Mouse (Mus musculus) small intestine, adult 2 months (tissue): ENCODE results near the gene Kcnk7. TPM values are rescaled to one million over a fixed set of nuclear protein-coding genes. Genes with fewer than 3 reads are reported as not detected.

Experiments used
- H3K27ac ChIP-seq: fragments of 200-500 bp; 2 replicates; pipeline ENCODE4 v1.5.1; 2012; ENCODE audit warnings: low read depth, low read length, control low read depth, inconsistent platforms; ENCODE audit not compliant: insufficient read depth
- H3K27me3 ChIP-seq: fragments of 200-500 bp; 2 replicates; pipeline ENCODE4 v1.6.1; 2012; ENCODE audit warnings: mild to moderate bottlenecking, moderate library complexity, low read length, inconsistent platforms; ENCODE audit not compliant: control insufficient read depth, insufficient read depth
- H3K36me3 ChIP-seq: fragments of 200-500 bp; 2 replicates; pipeline ENCODE4 v1.6.1; 2012; ENCODE audit warnings: mild to moderate bottlenecking, low read length, control low read depth, inconsistent platforms; ENCODE audit not compliant: control insufficient read depth, insufficient read depth
- H3K4me1 ChIP-seq: fragments of 200-500 bp; 2 replicates; pipeline ENCODE4 v1.6.1; 2012; ENCODE audit warnings: low read length, inconsistent platforms, mixed read lengths; ENCODE audit not compliant: control insufficient read depth, insufficient read depth, insufficient read length
- H3K4me3 ChIP-seq: fragments of 200-500 bp; 2 replicates; pipeline ENCODE4 v1.5.1; 2012; ENCODE audit warnings: low read depth, mild to moderate bottlenecking, control low read depth, inconsistent platforms, low read length, moderate library complexity
- CTCF ChIP-seq: fragments of 200-500 bp; IDR thresholded peaks from 2 replicates; pipeline ENCODE4 v1.5.1; 2012; ENCODE audit warnings: low read depth, mild to moderate bottlenecking, control low read depth, inconsistent platforms, low read length, moderate library complexity, mixed read lengths; ENCODE audit not compliant: insufficient replicate concordance, insufficient read length; ENCODE audit errors: extremely low read depth
- POLR2A ChIP-seq: fragments of 200-500 bp; IDR thresholded peaks from 2 replicates; pipeline ENCODE4 v1.6.1; 2012; ENCODE audit warnings: low read depth, mild to moderate bottlenecking, control low read depth, inconsistent platforms, low read length, moderate library complexity
- WGBS: fragments of 180-500 bp; shearing (Covaris S2); methylation state at CpG from one replicate; pipeline ENCODE4 v1.1.7; 2018; 5-methylcytosine and 5-hydroxymethylcytosine counted together
- polyA plus RNA-seq: library from polyadenylated mRNA; depleted of rRNA; stranded (reverse); fragments of >200 nt; gene quantifications from 2 replicates; pipeline ENCODE4 v1.2.3, GENCODE M21; 2012; rRNA removed

The Kcnk7 gene
- polyA plus RNA-seq, 1 experiment: not detected

DNA sequence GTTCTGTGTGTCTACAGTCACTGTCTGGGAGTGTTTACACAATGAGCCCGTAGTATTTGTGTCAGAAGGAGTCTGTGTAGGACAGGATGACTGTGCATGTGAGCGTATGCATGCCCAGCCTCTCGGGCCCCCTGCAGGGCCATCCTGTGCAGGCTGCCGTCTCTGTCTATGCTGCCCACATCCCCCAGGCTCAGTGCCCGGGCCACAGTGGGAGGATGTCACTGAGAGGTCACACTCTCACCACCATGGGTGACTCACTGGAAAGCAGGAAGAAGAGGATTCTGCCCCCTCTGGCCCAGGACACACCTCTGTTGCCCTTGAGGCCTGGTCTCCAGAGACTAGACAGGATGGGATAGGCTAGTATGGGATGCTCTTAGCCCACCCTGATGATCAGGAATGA, 39.4 kb downstream of the Kcnk7 start:
- Histone ChIP-seq H3K27me3 (peaks cover 36% of the 10 kb centered on the region), H3K27ac (no peak overlapping the region), H3K4me3 (no peak overlapping the region), H3K36me3 (no peaks in the 10 kb centered on the region), H3K4me1 (peaks cover 13% of the 10 kb centered on the region)
- 64% methylated on average over 5 of the region's 5 CpGs for WGBS
- TF ChIP-seq CTCF (no peak), POLR2A (no peak)

DNA sequence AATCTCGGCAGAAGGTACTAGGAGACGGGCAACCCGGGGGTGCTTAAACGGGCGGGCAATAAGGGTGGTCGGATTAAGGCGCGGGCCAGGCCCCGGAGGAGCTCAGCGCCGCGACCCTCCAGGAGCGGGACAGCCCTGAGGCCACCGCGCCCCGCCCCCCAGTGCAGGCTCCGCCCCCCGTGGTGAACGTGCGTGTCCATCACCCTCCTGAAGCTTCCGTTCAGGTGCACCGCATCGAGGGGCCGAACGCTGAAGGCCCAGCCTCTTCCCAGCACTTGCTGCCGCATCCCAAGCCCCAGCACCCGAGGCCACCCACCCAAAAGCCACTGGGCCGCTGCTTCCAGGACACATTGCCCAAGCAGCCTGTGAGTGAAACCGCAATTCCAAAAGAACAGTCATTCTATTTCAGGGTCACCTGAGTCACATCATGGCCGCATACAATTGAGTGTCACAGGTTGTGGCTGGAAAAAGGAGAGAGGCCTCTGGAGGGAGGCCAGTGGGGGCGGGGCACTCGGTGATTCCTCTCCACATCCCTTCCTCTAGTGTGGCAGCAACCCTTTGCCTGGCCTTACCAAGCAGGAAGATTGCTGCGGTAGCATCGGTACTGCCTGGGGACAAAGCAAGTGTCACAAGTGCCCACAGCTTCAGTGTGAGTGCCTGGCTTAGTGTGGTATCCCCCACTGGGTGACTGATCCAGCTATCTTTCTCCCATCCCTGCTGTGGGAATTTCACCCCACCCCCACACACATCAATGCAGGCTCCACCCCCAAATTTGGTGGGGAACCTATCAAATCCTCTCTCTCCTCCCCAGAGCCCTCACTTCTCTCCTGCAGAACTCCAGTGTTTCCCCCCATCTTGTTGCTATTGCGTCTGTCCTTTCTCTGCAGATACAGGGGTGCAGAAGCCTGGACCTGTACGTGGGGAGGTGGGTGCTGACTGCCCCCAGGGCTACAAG, 41.9 kb downstream of the Kcnk7 start:
- WGBS: 20% methylated on average over 36 of the region's 36 CpGs
- no peak overlapping the region for H3K4me3 ChIP-seq
- peaks cover 23% of the 10 kb centered on the region for H3K27me3 ChIP-seq
- H3K36me3 ChIP-seq: no peaks in the 10 kb centered on the region
- TF ChIP-seq POLR2A (no peak), CTCF (no peak)
- peaks cover 13% of the 10 kb centered on the region for H3K4me1 ChIP-seq
- no peak overlapping the region for H3K27ac ChIP-seq

DNA sequence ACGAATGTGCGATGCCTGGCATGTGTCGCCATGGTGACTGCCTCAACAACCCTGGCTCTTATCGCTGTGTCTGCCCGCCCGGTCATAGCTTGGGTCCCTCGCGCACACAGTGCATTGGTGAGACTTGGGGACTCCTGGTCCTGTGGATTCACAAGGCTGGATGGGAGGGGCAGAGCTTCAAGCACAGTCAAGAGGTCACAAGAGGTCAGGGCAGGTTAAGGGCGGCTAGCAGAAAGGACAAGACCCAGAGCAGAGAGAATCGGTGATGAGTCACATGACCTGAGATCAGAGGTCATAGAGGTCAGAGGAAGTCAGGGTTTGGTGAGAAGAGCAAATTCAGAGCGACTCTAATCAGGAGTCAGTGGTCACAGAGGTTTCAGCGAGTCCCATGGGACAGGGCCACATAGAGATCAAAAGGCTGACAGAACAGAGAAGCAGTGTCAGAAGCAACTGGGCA, 42.8 kb downstream of the Kcnk7 start:
- Histone ChIP-seq H3K27ac (no peak overlapping the region), H3K4me1 (peaks cover 8% of the 10 kb centered on the region), H3K27me3 (peaks cover 20% of the 10 kb centered on the region), H3K4me3 (no peak overlapping the region), H3K36me3 (no peaks in the 10 kb centered on the region)
- 34% methylated on average over 12 of the region's 12 CpGs for WGBS
- TF ChIP-seq CTCF (no peak), POLR2A (no peak)

DNA sequence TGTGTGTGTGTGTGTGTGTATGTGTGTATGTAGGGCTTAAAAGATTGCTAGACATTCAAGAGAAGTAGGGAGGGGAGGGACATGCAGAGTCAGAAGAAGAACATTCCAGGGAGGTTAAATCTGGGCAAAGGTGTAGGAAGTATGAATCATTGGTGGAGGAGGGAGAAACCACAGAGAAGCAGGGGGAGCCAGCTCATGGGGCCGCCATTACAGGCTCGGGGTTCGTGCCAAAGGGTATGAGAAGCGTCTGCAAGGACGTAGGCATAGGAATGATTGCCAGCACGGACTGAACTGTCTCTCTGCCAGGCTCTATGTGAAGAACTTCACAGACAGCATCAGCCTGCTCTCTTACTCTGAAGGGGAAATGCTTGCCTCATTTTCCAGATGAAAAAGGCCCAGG, 45.3 kb downstream of the Kcnk7 start:
- H3K27me3 ChIP-seq: peaks cover 17% of the 10 kb centered on the region
- H3K27ac ChIP-seq: no peak overlapping the region
- H3K4me3 ChIP-seq: no peak overlapping the region
- no peaks in the 10 kb centered on the region for H3K36me3 ChIP-seq
- WGBS: 56% methylated on average over 6 of the region's 6 CpGs
- TF ChIP-seq CTCF: no peak
- TF ChIP-seq POLR2A: no peak
- peaks cover 7% of the 10 kb centered on the region; the same call in 1 of the 2 replicates for H3K4me1 ChIP-seq

DNA sequence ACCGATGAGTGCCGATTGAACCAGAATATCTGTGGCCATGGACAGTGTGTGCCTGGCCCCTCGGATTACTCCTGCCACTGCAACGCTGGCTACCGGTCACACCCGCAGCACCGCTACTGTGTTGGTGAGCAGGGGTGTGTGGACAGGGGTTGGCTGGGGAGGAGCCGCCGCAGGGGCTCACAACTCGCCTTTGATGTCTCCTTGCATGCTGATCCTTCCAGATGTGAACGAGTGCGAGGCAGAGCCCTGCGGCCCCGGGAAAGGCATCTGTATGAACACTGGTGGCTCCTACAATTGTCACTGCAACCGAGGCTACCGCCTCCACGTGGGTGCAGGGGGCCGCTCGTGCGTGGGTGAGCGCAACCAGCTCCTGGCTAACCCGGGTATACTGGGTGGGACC, 46.8 kb downstream of the Kcnk7 start:
- no peak for TF ChIP-seq CTCF
- TF ChIP-seq POLR2A: no peak
- no peaks in the 10 kb centered on the region for H3K36me3 ChIP-seq
- peaks cover 17% of the 10 kb centered on the region; the same call in 1 of the 2 replicates for H3K27me3 ChIP-seq
- H3K4me1 ChIP-seq: peaks cover 4% of the 10 kb centered on the region; the same call in 1 of the 2 replicates
- 40% methylated on average over 22 of the region's 22 CpGs for WGBS
- H3K27ac ChIP-seq: no peak overlapping the region
- H3K4me3 ChIP-seq: no peak overlapping the region

DNA sequence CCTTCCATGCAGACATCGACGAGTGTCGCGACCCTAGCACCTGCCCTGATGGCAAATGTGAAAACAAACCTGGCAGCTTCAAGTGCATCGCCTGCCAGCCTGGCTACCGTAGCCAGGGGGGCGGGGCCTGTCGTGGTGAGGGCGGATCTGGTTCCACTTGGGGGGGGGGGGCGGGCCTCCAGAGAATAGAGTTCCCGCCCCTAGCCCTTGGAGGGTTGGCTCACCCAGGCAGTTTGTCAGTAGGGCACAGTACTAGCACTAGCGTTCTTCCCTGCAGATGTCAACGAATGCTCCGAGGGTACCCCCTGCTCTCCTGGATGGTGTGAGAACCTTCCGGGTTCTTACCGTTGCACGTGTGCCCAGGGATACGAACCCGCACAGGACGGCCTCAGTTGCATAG, 47.6 kb downstream of the Kcnk7 start:
- Histone ChIP-seq H3K4me3 (0 out of 2 replicates have a peak overlapping the region, but pooled peaks have one; percentile 6), H3K4me1 (peaks cover 4% of the 10 kb centered on the region), H3K36me3 (no peaks in the 10 kb centered on the region), H3K27ac (no peak overlapping the region), H3K27me3 (0 out of 2 replicates have a peak, but pooled peaks cover 14% of the 10 kb centered on the region)
- 18% methylated on average over 20 of the region's 20 CpGs for WGBS
- no peak for TF ChIP-seq POLR2A
- TF ChIP-seq CTCF: no peak

DNA sequence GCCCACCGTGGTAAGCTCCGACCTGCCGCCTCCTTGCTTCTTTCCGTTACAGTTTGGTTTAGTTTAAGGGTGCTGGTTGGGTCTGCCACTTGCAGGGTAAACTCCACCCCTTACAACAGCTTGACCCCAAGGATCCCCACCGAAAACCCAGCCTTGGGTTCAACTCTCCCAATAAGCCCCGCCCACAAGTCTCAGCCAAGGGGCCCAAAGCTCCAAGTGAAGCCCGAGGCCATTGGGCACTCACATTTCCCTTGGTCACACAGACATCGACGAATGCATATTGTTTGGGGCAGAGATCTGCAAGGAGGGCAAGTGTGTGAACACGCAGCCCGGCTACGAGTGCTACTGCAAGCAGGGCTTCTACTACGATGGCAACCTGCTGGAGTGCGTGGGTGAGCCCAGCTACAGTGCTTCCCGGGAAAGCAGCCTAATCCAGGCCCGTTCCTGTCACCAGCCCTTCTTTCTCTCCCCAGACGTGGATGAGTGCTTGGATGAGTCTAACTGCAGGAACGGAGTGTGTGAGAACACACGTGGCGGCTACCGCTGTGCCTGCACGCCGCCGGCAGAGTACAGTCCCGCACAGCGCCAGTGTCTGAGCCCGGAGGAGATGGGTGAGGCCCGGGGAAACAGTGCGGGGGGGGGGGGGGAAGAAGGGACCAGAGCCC, 52.3 kb downstream of the Kcnk7 start:
- TF ChIP-seq CTCF: no peak
- no peak for TF ChIP-seq POLR2A
- Histone ChIP-seq H3K36me3 (peaks cover 37% of the 10 kb centered on the region), H3K27ac (no peak overlapping the region), H3K4me1 (peaks cover 4% of the 10 kb centered on the region), H3K4me3 (no peak overlapping the region), H3K27me3 (0 out of 2 replicates have a peak, but pooled peaks cover 6% of the 10 kb centered on the region)
- WGBS: 39% methylated on average over 27 of the region's 29 CpGs

Other genes starting within 250 kb of the Kcnk7 start
- gene Ccdc85b, start 246.5 kb upstream of the Kcnk7 start, polyA plus RNA-seq: 3.3 and 4.4 TPM in 2 replicates
- gene Fibp, start 243.8 kb upstream of the Kcnk7 start, polyA plus RNA-seq: 72.5 and 143 TPM in 2 replicates
- gene Ctsw, start 235.9 kb upstream of the Kcnk7 start, polyA plus RNA-seq: 8.2 and 10.2 TPM in 2 replicates
- 22.4 and 26.5 TPM in 2 replicates for gene Efemp2, start 230.4 kb upstream of the Kcnk7 start, polyA plus RNA-seq
- 19.9 and 29.1 TPM in 2 replicates for gene Mus81, start 216.0 kb upstream of the Kcnk7 start, polyA plus RNA-seq
- 320 and 703 TPM in 2 replicates for gene Cfl1, start 213.9 kb upstream of the Kcnk7 start, polyA plus RNA-seq
- 0.19 TPM in 1 of 2 replicates, not detected in the other for gene 1700020D05Rik, start 200.6 kb upstream of the Kcnk7 start, polyA plus RNA-seq
- gene Snx32, start 193.8 kb upstream of the Kcnk7 start, polyA plus RNA-seq: 1.7 and 3.2 TPM in 2 replicates
- 28.5 and 55.3 TPM in 2 replicates for gene Ovol1, start 143.7 kb upstream of the Kcnk7 start, polyA plus RNA-seq
- 20.2 and 37.1 TPM in 2 replicates for gene Ap5b1, start 136.3 kb upstream of the Kcnk7 start, polyA plus RNA-seq
- gene Rnaseh2c, start 102.5 kb upstream of the Kcnk7 start, polyA plus RNA-seq: 47.0 and 68.0 TPM in 2 replicates
- 19.0 and 40.4 TPM in 2 replicates for gene Kat5, start 94.1 kb upstream of the Kcnk7 start, polyA plus RNA-seq
- 35.8 and 61.0 TPM in 2 replicates for gene Rela, start 66.9 kb upstream of the Kcnk7 start, polyA plus RNA-seq
- gene Sipa1, start 40.7 kb upstream of the Kcnk7 start, polyA plus RNA-seq: 35.1 and 54.0 TPM in 2 replicates
- gene Map3k11, start 15.6 kb upstream of the Kcnk7 start, polyA plus RNA-seq: 65.8 and 169 TPM in 2 replicates
- 85.4 and 150 TPM in 2 replicates for gene Pcnx3, start 15.5 kb upstream of the Kcnk7 start, polyA plus RNA-seq
- 62.1 and 100 TPM in 2 replicates for gene Ehbp1l1, start 21.9 kb downstream of the Kcnk7 start, polyA plus RNA-seq
- gene Fam89b, start 25.3 kb downstream of the Kcnk7 start, polyA plus RNA-seq: 69.8 and 126 TPM in 2 replicates
- gene Ltbp3, start 36.5 kb downstream of the Kcnk7 start, polyA plus RNA-seq: 28.2 and 30.2 TPM in 2 replicates
- gene Scyl1, start 67.1 kb downstream of the Kcnk7 start, polyA plus RNA-seq: 37.1 and 52.5 TPM in 2 replicates
- 32.1 and 62.1 TPM in 2 replicates for gene Frmd8, start 170.9 kb downstream of the Kcnk7 start, polyA plus RNA-seq
- 207 and 241 TPM in 2 replicates for gene Slc25a45, start 173.4 kb downstream of the Kcnk7 start, polyA plus RNA-seq
- 0.90 and 2.0 TPM in 2 replicates for gene Tigd3, start 189.8 kb downstream of the Kcnk7 start, polyA plus RNA-seq
- 34.1 and 64.3 TPM in 2 replicates for gene Dpf2, start 208.6 kb downstream of the Kcnk7 start, polyA plus RNA-seq
- gene Cdc42ep2, start 220.4 kb downstream of the Kcnk7 start, polyA plus RNA-seq: 10.3 and 30.6 TPM in 2 replicates